Mouse (Mus musculus): ENCODE data around the gene Ercc6l2. TPM values are rescaled to one million over a fixed set of nuclear protein-coding genes. Genes with fewer than 3 reads are reported as not detected.

Ercc6l2 gene
- total and polyA plus RNA-seq, 3 experiments: 2.1 to 9.8 (median 8.1) TPM

DNA sequence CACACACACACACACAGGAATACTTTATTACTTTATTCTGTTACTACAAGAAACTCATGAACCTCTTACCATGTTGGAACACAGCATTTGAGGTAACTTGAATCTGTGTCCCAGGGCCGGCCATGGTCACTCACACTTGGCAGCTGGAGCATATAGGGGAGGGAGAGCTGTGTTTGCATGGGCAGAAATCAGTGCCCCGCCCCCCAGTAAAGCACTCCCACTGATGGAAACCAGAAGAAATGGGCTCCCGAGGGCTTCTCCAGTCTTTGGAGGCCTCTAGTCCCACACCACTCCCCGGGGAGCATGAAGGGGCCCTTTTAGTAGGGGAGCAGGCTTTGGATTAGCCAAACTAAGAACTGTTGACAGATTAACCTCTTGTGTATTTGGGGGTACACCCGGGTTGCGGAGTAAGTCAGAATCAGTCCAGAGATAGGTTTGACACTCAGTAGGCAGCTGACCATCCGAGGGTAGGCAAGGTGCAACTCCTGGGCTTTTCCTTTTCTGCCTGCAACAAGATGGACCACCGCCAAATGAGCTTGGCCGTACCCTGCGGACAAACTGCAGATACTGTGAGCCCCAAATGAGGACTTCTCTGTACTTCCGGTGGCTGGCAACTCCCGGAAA is 85.8 kb downstream of the Ercc6l2 start:
- H3K9ac ChIP-seq (ENCODE audit: low read depth, low read length): no peak overlapping the region
- H3K27me3 ChIP-seq (ENCODE audit: control insufficient read depth, insufficient read depth, low read length): no peaks in the 10 kb centered on the region
- H3K79me2 ChIP-seq (replicated peaks; ENCODE audit: control insufficient read depth, insufficient read depth, low read length): no peaks in the 10 kb centered on the region
- H3K4me3 ChIP-seq: peak overlapping the region; percentile 42
- H3K4me1 ChIP-seq (ENCODE audit: control insufficient read depth, insufficient read depth, low read length): 0 out of 2 replicates have a peak, but pooled peaks cover 3% of the 10 kb centered on the region
- peak in 1 of 2 experiments; percentile 29 for DNase-seq
- WGBS: 17% methylated on average over 12 of the region's 12 CpGs
- TF ChIP-seq POLR2A (IDR thresholded peaks at IDR 0.05; ENCODE audit: insufficient read depth, low read depth, low read length) (no peak), CTCF (IDR thresholded peaks at IDR 0.05) (no peak), EP300 (IDR thresholded peaks at IDR 0.05; ENCODE audit: insufficient read depth, low read depth, low read length) (no peak)
- peak overlapping the region; percentile 70; the same call in 1 of the 2 replicates for H3K27ac ChIP-seq
- intact Hi-C loops (cut with DNase I): loop anchor here (1.0 to 5.0 kb wide), 5 partner anchors 42 to 338 kb away; no protein-coding TSS in a partner anchor
- no peaks in the 10 kb centered on the region for H3K36me3 ChIP-seq (ENCODE audit: control insufficient read depth, insufficient read depth, low read length)

GRCm38 (mm10) chr13:63901303-63901713 is 86.3 kb downstream of the Ercc6l2 start:
- no peaks in the 10 kb centered on the region for H3K27me3 ChIP-seq (ENCODE audit: control insufficient read depth, insufficient read depth, low read length)
- intact Hi-C loops (cut with DNase I): loop anchor here (1.0 to 5.0 kb wide), 5 partner anchors 41 to 339 kb away; no protein-coding TSS in a partner anchor
- H3K4me1 ChIP-seq (ENCODE audit: control insufficient read depth, insufficient read depth, low read length): 0 out of 2 replicates have a peak, but pooled peaks cover 3% of the 10 kb centered on the region
- no peaks in the 10 kb centered on the region for H3K79me2 ChIP-seq (replicated peaks; ENCODE audit: control insufficient read depth, insufficient read depth, low read length)
- peak overlapping the region; percentile 70 for H3K27ac ChIP-seq
- no peaks in the 10 kb centered on the region for H3K36me3 ChIP-seq (ENCODE audit: control insufficient read depth, insufficient read depth, low read length)
- 3% methylated on average over 17 of the region's 17 CpGs for WGBS
- DNase-seq: peak; percentile 68 to 70
- TF ChIP-seq EP300 (IDR thresholded peaks at IDR 0.05; ENCODE audit: insufficient read depth, low read depth, low read length) (no peak), POLR2A (IDR thresholded peaks at IDR 0.05; ENCODE audit: insufficient read depth, low read depth, low read length) (no peak), CTCF (IDR thresholded peaks at IDR 0.05) (peak; percentile 62)
- peak overlapping the region; percentile 35 for H3K9ac ChIP-seq (ENCODE audit: low read depth, low read length)
- H3K4me3 ChIP-seq: peak overlapping the region; percentile 42

DNA sequence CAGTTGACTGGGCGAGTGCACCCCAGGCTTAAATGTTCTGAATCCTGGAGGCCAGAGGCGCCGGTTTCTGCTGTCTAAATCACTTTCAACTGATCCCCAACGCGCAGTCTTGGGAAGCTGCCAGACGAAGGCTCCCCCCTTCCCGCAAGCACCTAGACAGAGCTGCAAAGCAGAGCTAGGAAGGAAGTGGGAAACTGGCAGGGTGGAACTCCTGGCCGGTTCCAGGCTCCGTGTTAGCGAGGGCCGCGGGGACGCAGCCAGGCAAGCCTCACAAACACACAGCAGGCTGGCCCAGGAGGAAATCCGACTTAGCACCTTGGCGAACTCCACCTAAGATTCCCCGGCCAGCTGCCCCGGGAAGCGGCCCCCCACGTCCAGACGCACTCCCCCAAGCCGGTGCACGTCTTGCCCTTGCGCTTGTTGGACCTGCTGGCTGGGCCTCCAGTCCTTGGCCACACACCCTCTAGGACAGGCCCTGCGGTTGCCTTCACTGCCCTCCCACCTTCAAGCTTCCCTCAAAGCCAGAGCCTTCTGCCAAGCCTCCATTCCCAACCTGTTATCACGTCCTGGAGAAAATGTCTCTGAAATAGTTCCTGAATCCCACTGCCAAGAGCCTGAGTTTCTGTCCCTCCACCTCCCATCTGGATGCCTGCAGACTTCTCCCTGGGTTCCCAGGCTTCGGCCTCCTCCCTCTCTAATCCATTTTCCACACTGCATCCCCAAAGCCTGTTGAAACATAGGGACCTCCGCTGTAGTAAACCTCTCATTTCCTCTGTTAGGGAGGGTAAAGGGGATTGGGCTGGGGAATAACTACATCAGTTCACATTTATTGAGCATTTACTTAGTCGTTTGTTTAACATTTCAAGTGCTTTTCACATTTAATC is 86.9 kb downstream of the Ercc6l2 start:
- no peaks in the 10 kb centered on the region for H3K27me3 ChIP-seq (ENCODE audit: control insufficient read depth, insufficient read depth, low read length)
- H3K4me1 ChIP-seq (ENCODE audit: control insufficient read depth, insufficient read depth, low read length): peaks cover 4% of the 10 kb centered on the region; the same call in 1 of the 2 replicates
- peak overlapping the region; percentile 42 for H3K4me3 ChIP-seq
- peak overlapping the region; percentile 70 for H3K27ac ChIP-seq
- intact Hi-C loops (cut with DNase I): loop anchor here (1.0 to 5.0 kb wide), 5 partner anchors 40 to 340 kb away; no protein-coding TSS in a partner anchor
- TF ChIP-seq POLR2A (IDR thresholded peaks at IDR 0.05; ENCODE audit: insufficient read depth, low read depth, low read length) (no peak), CTCF (IDR thresholded peaks at IDR 0.05) (no peak), EP300 (IDR thresholded peaks at IDR 0.05; ENCODE audit: insufficient read depth, low read depth, low read length) (0 out of 2 replicates have a peak, but pooled peaks have one; percentile 20)
- H3K9ac ChIP-seq (ENCODE audit: low read depth, low read length): peak overlapping the region; percentile 35
- WGBS: 16% methylated on average over 28 of the region's 28 CpGs
- no peaks in the 10 kb centered on the region for H3K79me2 ChIP-seq (replicated peaks; ENCODE audit: control insufficient read depth, insufficient read depth, low read length)
- no peaks in the 10 kb centered on the region for H3K36me3 ChIP-seq (ENCODE audit: control insufficient read depth, insufficient read depth, low read length)
- DNase-seq: peak; percentile 72 to 82

DNA sequence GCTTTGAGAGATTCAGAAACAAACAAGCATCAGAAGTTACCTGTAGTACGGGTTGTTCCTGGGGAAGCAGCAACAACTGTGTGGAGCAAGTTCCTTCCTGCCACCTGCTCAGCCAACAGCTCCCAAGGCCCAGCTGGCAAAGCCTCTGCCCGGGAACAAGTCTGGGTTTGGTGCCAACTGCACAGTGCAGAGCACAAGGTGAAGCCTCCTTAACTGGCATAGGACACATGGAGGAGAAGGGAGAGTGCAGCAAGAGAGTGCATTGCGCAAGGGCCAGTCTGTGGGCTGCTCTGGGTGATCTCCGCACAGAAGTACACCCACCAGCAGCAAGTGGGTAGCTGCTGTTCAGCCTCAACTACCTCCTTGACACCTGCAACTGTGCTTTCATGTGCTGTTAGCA is 91.5 kb downstream of the Ercc6l2 start:
- Histone ChIP-seq H3K4me3 (no peak overlapping the region), H3K79me2 (replicated peaks; ENCODE audit: control insufficient read depth, insufficient read depth, low read length) (no peaks in the 10 kb centered on the region), H3K27ac (no peak overlapping the region), H3K4me1 (ENCODE audit: control insufficient read depth, insufficient read depth, low read length) (peaks cover 1% of the 10 kb centered on the region; the same call in 1 of the 2 replicates), H3K9ac (ENCODE audit: low read depth, low read length) (no peak overlapping the region), H3K27me3 (ENCODE audit: control insufficient read depth, insufficient read depth, low read length) (no peaks in the 10 kb centered on the region), H3K36me3 (ENCODE audit: control insufficient read depth, insufficient read depth, low read length) (no peaks in the 10 kb centered on the region)
- intact Hi-C loops (cut with DNase I): no loop called here
- DNase-seq: peak; percentile 49 to 76
- 46% methylated on average over 4 of the region's 4 CpGs for WGBS
- TF ChIP-seq CTCF (IDR thresholded peaks at IDR 0.05) (no peak), POLR2A (IDR thresholded peaks at IDR 0.05; ENCODE audit: insufficient read depth, low read depth, low read length) (no peak), EP300 (IDR thresholded peaks at IDR 0.05; ENCODE audit: insufficient read depth, low read depth, low read length) (no peak)

DNA sequence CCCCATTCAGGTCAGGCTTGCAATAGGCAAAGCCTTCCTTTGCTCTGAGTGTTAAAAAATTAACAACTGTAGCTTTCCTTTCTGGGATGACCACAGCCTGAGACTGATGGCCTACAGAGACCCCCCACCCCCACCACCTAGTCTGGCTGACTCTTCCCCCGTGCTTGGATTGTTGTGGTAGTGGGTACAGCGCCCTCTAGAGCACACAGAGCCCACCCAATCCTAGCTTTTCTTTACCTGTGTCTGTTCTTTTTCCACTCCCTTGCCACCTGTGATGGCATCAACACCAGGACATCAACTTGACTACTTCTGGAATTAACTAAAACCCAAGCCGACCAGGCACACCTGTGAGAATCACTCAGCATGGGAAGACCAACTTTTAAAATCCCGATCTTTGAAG is 92.4 kb downstream of the Ercc6l2 start:
- H3K27me3 ChIP-seq (ENCODE audit: control insufficient read depth, insufficient read depth, low read length): no peaks in the 10 kb centered on the region
- H3K4me1 ChIP-seq (ENCODE audit: control insufficient read depth, insufficient read depth, low read length): peaks cover 1% of the 10 kb centered on the region; the same call in 1 of the 2 replicates
- H3K36me3 ChIP-seq (ENCODE audit: control insufficient read depth, insufficient read depth, low read length): no peaks in the 10 kb centered on the region
- DNase-seq: no peak
- no peak overlapping the region for H3K9ac ChIP-seq (ENCODE audit: low read depth, low read length)
- no peaks in the 10 kb centered on the region for H3K79me2 ChIP-seq (replicated peaks; ENCODE audit: control insufficient read depth, insufficient read depth, low read length)
- WGBS: 68% methylated on average over 4 of the region's 4 CpGs
- no peak overlapping the region for H3K4me3 ChIP-seq
- no peak overlapping the region for H3K27ac ChIP-seq
- TF ChIP-seq POLR2A (IDR thresholded peaks at IDR 0.05; ENCODE audit: insufficient read depth, low read depth, low read length): no peak
- no peak for TF ChIP-seq EP300 (IDR thresholded peaks at IDR 0.05; ENCODE audit: insufficient read depth, low read depth, low read length)
- TF ChIP-seq CTCF (IDR thresholded peaks at IDR 0.05): 0 out of 2 replicates have a peak, but pooled peaks have one; percentile 11
- intact Hi-C loops (cut with DNase I): no loop called here
